Mouse (Mus musculus) neural tube, embryonic 10.5 days (tissue): ENCODE measurements around the gene Slc37a1.
"Not testable (repeated sequence)": the region's sequence is repeated elsewhere in the genome, so short reads cannot be mapped to it uniquely, and the experiment has no call there.

Experiments
- DNase-seq: peaks from one replicate; pipeline ENCODE4 v3.0.0-alpha.2; 2017; ENCODE audit warnings: low spot score; ENCODE audit errors: extremely low spot score

Gene Slc37a1

DNA sequence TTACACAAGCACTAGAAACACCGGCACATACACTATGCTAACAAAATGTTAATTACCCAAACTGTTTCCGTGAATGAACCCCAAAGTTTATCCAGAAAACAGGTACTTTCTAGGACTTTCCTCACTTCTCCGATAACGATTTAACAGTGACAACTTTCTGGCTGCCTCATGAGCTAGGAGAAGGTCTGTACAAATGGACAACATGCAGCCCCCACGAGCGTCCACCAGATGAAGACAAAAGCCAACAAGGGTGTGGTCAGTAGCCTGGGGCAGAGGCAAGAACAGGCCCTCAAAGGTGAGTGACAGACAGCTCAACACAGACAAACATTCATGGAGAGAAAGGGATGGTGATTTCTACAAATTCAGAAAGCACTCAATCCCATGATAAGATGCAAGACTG, 19.0 kb upstream of the Slc37a1 start:
- DNase-seq, result no peak

- DNase-seq, result no peak
These were observed 18.6 kb upstream of the Slc37a1 start for GRCm38 (mm10) chr17:31268016-31268415.

- no peak for DNase-seq
These were observed 16.8 kb upstream of the Slc37a1 start for GRCm38 (mm10) chr17:31269761-31270160.

- DNase-seq, result no peak
These were observed 16.3 kb upstream of the Slc37a1 start for GRCm38 (mm10) chr17:31270246-31270645.

DNA sequence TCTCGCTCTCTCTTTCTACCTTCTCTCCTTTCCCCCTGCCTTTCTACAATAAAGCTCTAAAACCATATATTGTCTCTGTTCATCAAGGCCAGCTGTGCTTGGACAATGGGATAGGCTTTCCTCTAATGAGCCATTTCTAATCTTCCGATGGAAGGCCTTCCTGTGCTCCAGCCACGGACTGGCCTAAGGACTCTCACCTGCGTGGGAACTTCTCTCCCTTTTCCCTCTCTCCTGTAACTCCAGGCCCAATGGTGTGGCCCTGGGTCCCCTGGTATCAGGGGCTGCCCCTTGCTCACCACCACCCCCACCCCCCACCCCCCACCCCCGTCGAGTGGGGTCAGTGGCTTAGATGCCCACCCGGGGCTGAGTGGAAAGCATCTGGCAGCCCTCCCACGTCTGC, 15.9 kb upstream of the Slc37a1 start:
- not testable (repeated sequence) for DNase-seq

DNA sequence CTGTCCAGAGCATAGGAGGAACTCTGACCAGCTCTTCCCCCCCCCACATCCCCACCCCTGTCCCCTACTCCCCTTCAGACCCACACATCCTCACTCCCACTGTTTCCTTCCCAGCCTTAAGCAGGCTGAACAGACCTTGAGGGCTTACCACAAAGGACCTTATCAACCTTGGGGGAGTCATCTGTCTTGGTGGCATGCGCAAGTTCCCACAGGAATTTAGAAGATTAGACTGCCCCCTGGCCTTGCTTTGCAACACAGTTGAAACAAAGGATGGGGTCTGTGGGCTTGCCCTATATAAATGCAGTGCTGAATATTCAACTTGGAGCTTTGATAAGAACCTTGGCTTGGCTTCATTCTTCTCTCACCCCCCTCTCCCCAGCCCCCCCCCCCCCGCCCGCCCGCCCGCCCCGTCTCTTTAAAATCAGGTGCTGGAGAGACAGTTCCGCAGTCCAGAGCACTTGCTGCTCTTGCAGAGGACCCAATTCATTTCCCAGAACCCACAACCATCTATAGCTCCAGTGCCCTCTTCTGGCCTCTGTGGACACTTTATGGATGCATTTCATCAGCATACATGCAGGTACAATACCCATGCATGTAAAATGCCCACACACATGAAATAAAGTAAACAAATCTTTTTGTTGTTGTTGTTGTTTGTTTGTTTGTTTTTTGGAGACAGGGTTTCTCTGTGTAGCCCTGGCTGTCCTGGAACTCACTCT, 15.3 kb upstream of the Slc37a1 start:
- DNase-seq, result no peak

- no peak for DNase-seq
These were observed 14.0 kb upstream of the Slc37a1 start for GRCm38 (mm10) chr17:31272416-31273165.

- DNase-seq, result no peak
These were observed 13.0 kb upstream of the Slc37a1 start for GRCm38 (mm10) chr17:31273631-31274030.

GRCm38 (mm10) chr17:31275181-31275580, 11.4 kb upstream of the Slc37a1 start:
- DNase-seq, result no peak

DNA sequence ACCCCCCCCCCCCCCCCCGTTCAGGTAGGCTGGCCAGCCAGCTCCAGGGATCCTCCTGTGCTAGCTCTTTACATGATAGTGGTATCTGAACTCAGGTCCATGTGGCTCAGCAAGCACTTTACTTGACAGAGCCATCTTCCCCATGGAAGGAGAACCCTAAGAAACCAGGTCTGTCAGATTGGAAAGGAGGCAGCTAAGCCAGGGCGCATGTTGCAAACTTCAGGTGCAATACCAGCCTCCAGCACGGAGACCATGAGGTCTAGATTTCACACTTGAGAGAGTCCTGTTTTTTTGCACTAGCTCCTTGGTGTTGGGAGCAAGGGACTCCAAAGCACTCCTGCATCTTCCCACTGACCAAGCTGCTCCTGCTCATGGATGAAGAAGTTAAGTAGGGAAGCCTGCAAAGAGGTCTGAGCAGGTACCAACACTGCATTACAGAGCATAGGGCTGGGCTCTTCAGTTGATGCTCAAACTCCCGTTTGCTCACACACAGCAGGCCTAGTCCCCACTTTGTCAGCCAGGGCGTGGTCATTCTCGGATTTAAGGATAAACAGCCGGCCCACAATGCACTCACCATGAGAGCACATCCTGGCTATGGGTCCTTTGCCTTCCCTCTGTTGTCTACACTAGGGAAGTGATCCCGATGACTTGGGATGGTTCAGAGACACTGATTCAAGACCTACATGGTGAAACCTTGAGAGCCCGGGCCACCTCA, 10.2 kb upstream of the Slc37a1 start:
- DNase-seq, result no peak

- DNase-seq, result peak; percentile 86
These were observed 9.4 kb upstream of the Slc37a1 start, which contains the start of gene Rsph1 for GRCm38 (mm10) chr17:31276922-31277918. TSS of gene Rsph1 (minus strand) at chr17:31277383.

GRCm38 (mm10) chr17:31277931-31278330, 8.7 kb upstream of the Slc37a1 start:
- no peak for DNase-seq

DNA sequence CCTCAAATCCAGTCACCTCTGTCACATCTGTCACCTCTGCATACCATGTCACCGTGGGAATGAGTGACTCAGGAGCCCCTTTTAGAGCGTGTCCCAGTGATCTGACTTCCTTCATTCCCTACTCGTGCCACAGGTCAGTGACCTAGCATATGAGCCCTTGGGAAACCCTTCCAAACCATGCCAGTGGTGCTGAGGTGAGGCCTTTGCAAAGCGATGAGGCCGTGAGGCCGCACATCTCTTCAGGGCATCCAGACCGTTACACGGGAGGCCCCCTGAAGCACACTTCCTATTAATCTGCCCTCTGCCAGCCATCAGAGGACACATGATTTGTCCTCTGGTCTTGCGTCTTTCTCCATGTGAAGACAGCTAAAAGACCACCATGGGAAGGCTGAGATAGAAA, 7.1 kb upstream of the Slc37a1 start:
- no peak for DNase-seq

DNA sequence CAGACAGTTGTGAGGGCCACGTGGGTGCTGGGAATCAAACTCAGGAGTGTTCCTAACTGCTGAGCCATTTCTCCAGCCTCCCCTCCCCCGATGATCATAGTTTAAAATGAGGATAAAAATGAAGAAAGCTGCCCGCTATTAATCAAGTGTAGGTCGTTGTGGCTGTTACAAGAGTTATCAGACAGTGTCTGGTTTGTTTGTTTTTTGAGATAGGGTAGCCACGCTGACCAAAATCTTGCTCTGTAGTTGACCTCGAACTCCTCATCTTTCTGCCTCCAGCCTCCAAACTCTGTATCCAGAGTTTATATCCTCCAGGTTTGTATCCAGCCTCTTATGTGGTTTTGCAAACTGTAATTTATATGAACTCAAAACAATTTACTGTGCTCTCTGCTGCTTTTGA, 6.3 kb upstream of the Slc37a1 start:
- DNase-seq, result no peak

GRCm38 (mm10) chr17:31281830-31282686, 4.5 kb upstream of the Slc37a1 start:
- no peak for DNase-seq

GRCm38 (mm10) chr17:31282687-31283053, 3.9 kb upstream of the Slc37a1 start:
- no peak for DNase-seq

- no peak for DNase-seq
These were observed 725 bp upstream of the Slc37a1 start for GRCm38 (mm10) chr17:31285867-31286266.

DNA sequence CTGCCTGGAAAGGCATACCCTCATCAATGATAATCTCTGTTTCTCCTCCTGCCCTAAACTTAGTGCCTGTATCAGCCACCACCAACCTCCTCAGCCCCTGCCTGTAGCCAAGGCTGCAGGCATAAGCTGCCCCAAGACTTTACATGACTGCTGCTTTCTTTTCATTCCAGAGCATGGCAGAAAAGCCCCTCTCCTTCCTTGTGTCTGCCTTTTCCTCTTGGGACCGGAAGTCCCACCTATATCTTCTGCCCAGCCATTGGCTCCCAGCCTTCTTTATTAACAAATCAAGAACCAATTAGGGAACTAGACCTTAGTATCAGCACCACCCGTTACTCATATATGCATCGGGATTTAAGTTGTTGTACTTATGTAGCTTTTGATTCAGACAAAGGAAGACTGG, 624 bp downstream of the Slc37a1 start:
- DNase-seq, result no peak

- no peak for DNase-seq
These were observed 2.6 kb downstream of the Slc37a1 start for GRCm38 (mm10) chr17:31288999-31289726.
